Mouse (Mus musculus) liver, embryonic 14.5 days (tissue): ENCODE results near the gene Plekhh3. TPM values are rescaled to one million over a fixed set of nuclear protein-coding genes. Genes with fewer than 3 reads are reported as not detected.
A peak's percentile ranks its signal among the peaks of the same experiment; 100 is the strongest.

Experiments
- ATAC-seq: fragments of 200-750 bp; cut with Nextera tagmentation; 2 replicates; pipeline ENCODE4 v1.8.0; 2017; ENCODE audit warnings: moderate number of reproducible peaks, mild to moderate bottlenecking, moderate library complexity; ENCODE audit not compliant: insufficient read depth
- DNase-seq, 3 experiments: peaks; one replicate each; pipeline ENCODE4 v3.0.0-alpha.2; 2012 to 2013; ENCODE audit warnings: low read depth in 3 of 3, low spot score in 3 of 3
- H3K27ac ChIP-seq: fragments of 300-500 bp; sonication (generic); 2 replicates; pipeline ENCODE4 v1.5.1; 2014; ENCODE audit warnings: moderate library complexity, mild to moderate bottlenecking, control low read depth, inconsistent platforms
- H3K27me3 ChIP-seq: fragments of 300-500 bp; sonication (generic); 2 replicates; pipeline ENCODE4 v1.6.1; 2014; ENCODE audit warnings: mild to moderate bottlenecking, low read length, moderate library complexity; ENCODE audit not compliant: control insufficient read depth, insufficient read depth
- H3K36me3 ChIP-seq: fragments of 300-500 bp; sonication (generic); replicated peaks from 2 replicates; pipeline ENCODE4 v1.6.1; 2014; ENCODE audit warnings: low read depth; ENCODE audit not compliant: control insufficient read depth, insufficient read depth
- H3K4me1 ChIP-seq, 2 experiments: fragments of 200-500 bp in 1 of 2; fragments of 300-500 bp in 1 of 2; sonication (generic) in 1 of 2; replicated peaks; 2 replicates each; pipeline ENCODE4 v1.6.1; 2012 to 2014; ENCODE audit warnings: antibody characterized with exemption in 1 of 2, inconsistent platforms in 1 of 2, low read length in 1 of 2; ENCODE audit not compliant: control insufficient read depth in 2 of 2, insufficient read depth in 2 of 2
- H3K4me2 ChIP-seq: fragments of 300-500 bp; sonication (generic); 2 replicates; pipeline ENCODE4 v1.6.1; 2014; ENCODE audit warnings: low read depth, mild to moderate bottlenecking, control low read depth, moderate library complexity
- H3K4me3 ChIP-seq, 2 experiments: fragments of 200-500 bp in 1 of 2; fragments of 300-500 bp in 1 of 2; sonication (generic) in 1 of 2; 2 replicates each; pipeline ENCODE4 v1.5.1; 2012 to 2014; ENCODE audit warnings: low read depth in 2 of 2, low read length in 2 of 2, mild to moderate bottlenecking in 2 of 2, control low read depth in 1 of 2, inconsistent platforms in 1 of 2, moderate library complexity in 1 of 2; ENCODE audit not compliant: insufficient read depth in 1 of 2
- H3K9ac ChIP-seq: fragments of 300-500 bp; sonication (generic); replicated peaks from 2 replicates; pipeline ENCODE4 v1.6.1; 2014; ENCODE audit warnings: mild to moderate bottlenecking, control low read depth, moderate library complexity
- H3K9me3 ChIP-seq: fragments of 300-500 bp; sonication (generic); 2 replicates; pipeline ENCODE4 v1.6.1; 2016; ENCODE audit warnings: low read length, mixed read lengths; ENCODE audit not compliant: control insufficient read depth
- CTCF ChIP-seq: IDR thresholded peaks from 2 replicates; pipeline ENCODE4 v1.5.1; 2016; ENCODE audit warnings: antibody characterized with exemption, low read depth, control low read depth
- EP300 ChIP-seq: IDR thresholded peaks from 2 replicates; pipeline ENCODE4 v1.6.1; 2016; ENCODE audit warnings: antibody characterized with exemption, low read depth
- WGBS: fragments of 180-500 bp; shearing (Covaris S2); extraction: QIAGEN DNeasy Blood & Tissue Kit; methylation state at CpG from one replicate; pipeline ENCODE4 v1.1.7; 2014; ENCODE audit not compliant: insufficient replicate concordance; 5-methylcytosine and 5-hydroxymethylcytosine counted together
- polyA plus RNA-seq, 2 experiments: library from polyadenylated mRNA; depleted of rRNA in 1 of 2; stranded (reverse) in 1 of 2; unstranded in 1 of 2; fragments of >200 nt; fragmentation: Nextera tagmentation in 1 of 2; extraction: Ambion mirVana in 1 of 2; gene quantifications; 2 replicates each; pipeline versions ENCODE4 v1.2.1 to v1.2.3; 2012 to 2014

The Plekhh3 gene
- polyA plus RNA-seq, 2 experiments = 1.0 to 1.1 TPM

DNA sequence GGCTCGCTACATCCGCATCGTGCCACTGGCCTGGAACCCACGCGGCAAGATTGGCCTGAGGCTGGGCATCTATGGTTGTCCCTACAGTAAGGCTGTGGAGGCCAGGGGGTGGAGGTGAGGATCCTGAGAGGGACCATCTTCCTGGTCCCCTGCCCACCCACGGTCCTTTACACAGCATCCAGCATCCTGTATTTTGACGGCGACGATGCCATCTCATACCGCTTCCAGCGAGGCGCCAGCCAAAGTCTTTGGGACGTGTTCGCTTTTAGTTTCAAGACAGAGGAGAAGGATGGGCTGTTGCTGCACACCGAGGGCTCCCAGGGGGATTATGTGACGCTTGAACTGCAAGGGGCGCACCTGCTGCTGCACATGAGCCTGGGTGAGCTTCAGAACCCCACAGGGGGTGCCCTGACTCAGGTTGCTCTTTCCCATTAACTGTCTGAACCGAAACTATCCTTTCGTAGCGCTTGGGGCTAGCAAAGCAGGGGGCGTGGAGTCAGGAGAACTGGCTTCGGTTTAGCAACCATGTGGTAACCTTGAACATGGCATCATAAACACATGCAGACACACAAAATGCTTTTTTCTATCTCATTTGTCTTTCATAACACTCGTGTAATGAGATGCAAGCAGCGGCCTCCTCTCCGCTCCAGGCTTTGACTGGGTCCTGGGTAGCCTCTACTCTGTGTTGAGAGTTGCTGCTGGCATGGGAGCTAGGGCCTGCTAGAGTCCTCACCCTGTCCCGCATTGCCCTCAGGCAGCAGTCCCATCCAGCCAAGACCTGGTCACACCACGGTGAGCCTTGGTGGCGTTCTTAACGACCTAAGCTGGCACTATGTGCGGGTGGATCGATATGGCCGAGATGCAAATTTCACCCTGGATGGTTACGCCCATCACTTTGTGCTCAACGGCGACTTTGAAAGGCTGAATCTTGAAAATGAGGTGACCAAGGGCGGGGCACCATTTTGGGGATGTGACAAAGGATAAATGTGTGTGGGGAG, 7.2 kb upstream of the Plekhh3 start:
- Histone ChIP-seq H3K4me2 (no peak overlapping the region), H3K4me1 (peaks cover 0 to 2% of the 10 kb centered on the region in 2 experiments; a peak in 2 of 4 replicates), H3K9ac (no peak overlapping the region), H3K4me3 (no peak overlapping the region), H3K9me3 (no peaks in the 10 kb centered on the region), H3K36me3 (no peaks in the 10 kb centered on the region), H3K27me3 (peaks cover 55% of the 10 kb centered on the region), H3K27ac (no peak overlapping the region)
- WGBS = 54% methylated on average over 36 of the region's 36 CpGs
- TF ChIP-seq CTCF (no peak), EP300 (no peak)
- DNase-seq (no peak), ATAC-seq (no peak)

DNA sequence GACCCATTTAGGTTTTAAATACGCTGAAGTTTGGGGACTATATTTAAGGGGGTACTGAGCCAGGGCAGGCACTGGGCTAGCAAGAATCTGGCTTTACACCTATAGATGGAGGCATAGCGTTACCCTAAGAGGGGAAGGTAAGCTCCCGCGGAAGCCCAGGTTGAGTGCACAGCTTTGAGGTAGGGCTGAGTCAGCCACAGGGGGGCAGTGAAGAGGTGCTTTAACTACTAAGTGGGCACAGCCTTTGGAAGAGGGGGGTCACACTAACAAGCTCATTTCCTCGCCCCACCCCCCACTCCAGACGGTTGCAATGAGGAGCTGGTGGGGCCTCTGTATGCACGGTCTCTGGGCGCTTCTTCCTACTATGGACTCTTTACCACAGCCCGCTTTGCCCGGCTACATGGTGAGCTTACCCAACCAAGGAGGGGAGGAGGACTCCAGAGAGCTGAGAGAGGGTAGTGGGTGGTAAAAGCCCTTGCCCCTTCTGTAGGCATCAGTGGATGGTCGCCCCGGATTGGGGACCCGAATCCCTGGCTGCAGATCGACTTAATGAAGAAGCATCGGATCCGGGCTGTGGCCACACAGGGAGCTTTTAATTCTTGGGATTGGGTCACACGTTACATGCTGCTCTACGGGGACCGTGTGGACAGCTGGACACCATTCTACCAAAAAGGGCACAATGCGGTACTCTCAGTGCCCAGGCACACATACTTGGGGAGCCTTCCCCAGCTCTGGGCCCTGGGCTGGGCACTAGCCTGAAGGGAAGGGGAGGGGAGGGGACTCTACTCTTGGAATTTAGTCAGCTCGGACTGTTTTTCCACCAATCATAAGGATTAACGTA, 6.0 kb upstream of the Plekhh3 start:
- WGBS = 29% methylated on average over 22 of the region's 22 CpGs
- peaks cover 67% of the 10 kb centered on the region for H3K27me3 ChIP-seq
- no peak overlapping the region for H3K4me2 ChIP-seq

DNA sequence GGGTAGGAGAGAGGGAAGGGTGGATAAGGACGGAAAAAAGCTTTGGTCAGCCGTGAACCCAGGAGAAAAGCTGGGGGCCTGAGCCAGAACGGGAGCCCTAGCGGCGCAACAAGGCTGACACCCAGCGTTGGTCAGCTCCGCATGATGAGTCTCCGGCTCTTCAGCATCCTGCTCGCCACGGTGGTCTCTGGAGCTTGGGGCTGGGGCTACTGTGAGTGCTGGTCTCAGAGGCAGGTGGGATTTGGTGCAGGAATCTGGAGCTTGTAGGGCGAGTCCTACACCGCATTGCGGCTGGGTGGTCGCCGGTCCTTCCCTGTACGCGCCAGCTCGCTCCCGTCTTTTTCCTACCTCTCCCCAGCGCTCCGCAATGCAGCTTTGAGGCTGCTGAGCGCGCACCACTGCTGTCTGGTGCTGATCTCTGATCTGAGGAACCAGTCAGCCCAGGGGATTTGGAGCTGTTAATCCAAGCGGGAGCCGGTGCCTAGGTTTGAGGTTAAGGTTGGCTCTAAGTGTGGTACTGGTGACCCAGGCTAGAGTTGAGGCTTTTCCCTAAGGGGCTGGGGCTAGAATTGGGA, 5.1 kb upstream of the Plekhh3 start:
- H3K36me3 ChIP-seq = no peaks in the 10 kb centered on the region
- H3K9ac ChIP-seq = no peak overlapping the region
- no peak for TF ChIP-seq EP300
- TF ChIP-seq CTCF = peak; percentile 26; the same call in 1 of the 2 replicates
- H3K4me3 ChIP-seq = no peak overlapping the region
- WGBS = 3% methylated on average over 25 of the region's 25 CpGs
- ATAC-seq (no peak), DNase-seq (no peak)
- H3K27me3 ChIP-seq = peaks cover 76% of the 10 kb centered on the region
- H3K4me1 ChIP-seq = peaks cover 0 to 12% of the 10 kb centered on the region in 2 experiments; a peak in 2 of 4 replicates
- no peak overlapping the region; the same call in 1 of the 2 replicates for H3K4me2 ChIP-seq
- no peak overlapping the region for H3K27ac ChIP-seq
- H3K9me3 ChIP-seq = no peaks in the 10 kb centered on the region

More for the DNA sequence above, 6.0 kb upstream of the Plekhh3 start:
- TF ChIP-seq CTCF (peak; percentile 68), EP300 (no peak)
- no peaks in the 10 kb centered on the region for H3K36me3 ChIP-seq
- no peaks in the 10 kb centered on the region for H3K9me3 ChIP-seq
- ATAC-seq (no peak), DNase-seq (no peak)
- H3K4me1 ChIP-seq = peaks cover 0 to 8% of the 10 kb centered on the region in 2 experiments; a peak in 2 of 4 replicates
- H3K27ac ChIP-seq = no peak overlapping the region
- H3K4me3 ChIP-seq = no peak overlapping the region
- no peak overlapping the region for H3K9ac ChIP-seq

DNA sequence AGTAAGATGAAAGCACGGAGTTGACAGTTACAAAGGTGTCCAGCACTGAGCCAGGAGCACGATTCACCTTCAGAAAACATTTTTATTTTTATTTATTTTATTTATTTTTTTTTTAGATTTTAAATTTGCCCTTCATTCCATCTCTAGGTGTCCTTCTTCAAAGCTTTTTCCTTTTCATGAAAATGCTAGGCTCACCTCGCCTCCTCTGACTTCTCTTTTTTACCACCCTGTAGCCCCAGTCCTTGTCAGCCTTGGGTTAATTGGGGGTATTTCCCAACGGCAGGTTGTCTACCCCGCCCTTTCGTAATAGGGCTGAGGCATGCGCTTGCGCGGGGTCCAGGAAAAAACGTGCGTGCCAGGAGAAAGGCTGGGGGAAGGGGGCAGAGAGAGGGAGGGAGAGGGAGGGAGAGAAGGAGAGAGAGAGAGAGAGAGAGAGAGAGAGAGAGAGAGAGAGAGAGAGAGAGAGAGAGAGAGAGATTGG, 4.5 kb upstream of the Plekhh3 start:
- no peak overlapping the region for H3K4me3 ChIP-seq
- H3K4me2 ChIP-seq = no peak overlapping the region; the same call in 1 of the 2 replicates
- H3K9ac ChIP-seq = no peak overlapping the region
- H3K27me3 ChIP-seq = peaks cover 82% of the 10 kb centered on the region
- H3K4me1 ChIP-seq = peaks cover 0 to 12% of the 10 kb centered on the region in 2 experiments; a peak in 2 of 4 replicates
- H3K9me3 ChIP-seq = no peaks in the 10 kb centered on the region
- no peak overlapping the region for H3K27ac ChIP-seq
- 7% methylated on average over 11 of the region's 11 CpGs for WGBS
- no peak for DNase-seq
- no peaks in the 10 kb centered on the region for H3K36me3 ChIP-seq
- no peak for TF ChIP-seq CTCF
- TF ChIP-seq EP300 = no peak
- no peak for ATAC-seq
